Mouse (Mus musculus) CH12.LX (cell line): ENCODE data around the gene Tmem18.

ENCODE experiments used
- CTCF ChIP-seq, 2 experiments: IDR thresholded peaks in 1 of 2; conservative IDR thresholded peaks in 1 of 2; 2 replicates each; pipeline ENCODE4 v1.5.1; 2011 to 2012; ENCODE audit warnings: low read depth in 2 of 2, low read length in 2 of 2, improper control_type of control experiment in 1 of 2, inconsistent platforms in 1 of 2, mild to moderate bottlenecking in 1 of 2, moderate library complexity in 1 of 2
- UBTF ChIP-seq: IDR thresholded peaks from 2 replicates; pipeline ENCODE4 v1.6.1; 2012; ENCODE audit warnings: low read depth, mild to moderate bottlenecking, inconsistent platforms, low read length, improper control_type of control experiment, moderate library complexity

DNA sequence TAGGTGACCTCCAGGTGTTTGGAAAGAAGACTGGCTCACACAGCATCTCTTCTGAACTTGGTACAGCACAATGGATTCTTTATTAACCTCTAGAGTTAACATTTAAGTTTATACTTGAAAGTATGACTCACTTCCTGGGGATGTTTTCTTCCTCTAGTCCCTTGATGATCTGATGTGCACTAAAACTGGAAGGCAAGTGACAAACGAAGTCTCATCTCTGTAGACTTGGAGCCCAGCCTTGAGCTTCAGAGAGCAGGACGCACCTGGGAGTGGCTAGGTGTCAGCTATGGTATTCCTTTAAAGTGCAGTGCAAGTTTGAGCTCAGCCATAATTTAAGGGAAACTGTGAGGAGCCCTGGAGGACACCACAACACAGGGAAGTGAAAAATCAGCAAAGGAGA lies 15.2 kb downstream of the Tmem18 start:
- TF ChIP-seq CTCF (conservative IDR thresholded peaks at IDR 0.05 in 1 of 2, IDR thresholded peaks at IDR 0.05 in 1 of 2; ENCODE audit: low read depth in 2 of 2, low read length in 2 of 2) (no peak), UBTF (no peak)
